Mouse (Mus musculus): ENCODE measurements at regions not wholly inside any gene's neighbourhood (a gene's known extent, or its start where the extent isn't known, plus 50 kb on each side); places are given as distances from the start of the nearest gene placed in this dataset.

DNA sequence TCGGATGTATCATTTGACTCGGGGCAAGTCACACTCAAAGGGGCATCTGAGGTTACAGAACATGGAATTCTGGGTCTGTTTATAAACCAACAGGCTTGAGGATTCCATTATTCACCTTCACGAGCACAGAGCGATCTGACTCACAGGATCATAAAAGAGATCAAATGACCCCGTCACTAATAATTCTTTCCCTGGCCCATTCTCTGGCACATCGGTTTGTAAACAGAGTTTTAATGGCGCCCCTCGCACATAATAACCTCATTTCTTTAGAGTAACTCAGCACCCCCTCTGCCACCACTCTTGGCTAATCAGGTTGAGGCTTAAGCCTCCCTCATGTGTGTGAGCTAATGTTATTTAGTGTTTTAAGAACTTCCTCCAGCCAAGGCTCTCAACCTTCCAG is 183.3 kb upstream of the Tbx3 start:
- TF ChIP-seq CTCF (IDR thresholded peaks at IDR 0.05) (no peak), EP300 (IDR thresholded peaks at IDR 0.05) (no peak)

Measured in lung, postnatal 0 days (tissue).